Mouse (Mus musculus): ENCODE measurements around the gene Fmod. TPM values are rescaled to one million over a fixed set of nuclear protein-coding genes. Genes with fewer than 3 reads are reported as not detected.
A peak's percentile ranks its signal among the peaks of the same experiment; 100 is the strongest.

The Fmod gene
- polyA plus RNA-seq, 1 experiment from 2014 or later = 10.0 TPM

DNA sequence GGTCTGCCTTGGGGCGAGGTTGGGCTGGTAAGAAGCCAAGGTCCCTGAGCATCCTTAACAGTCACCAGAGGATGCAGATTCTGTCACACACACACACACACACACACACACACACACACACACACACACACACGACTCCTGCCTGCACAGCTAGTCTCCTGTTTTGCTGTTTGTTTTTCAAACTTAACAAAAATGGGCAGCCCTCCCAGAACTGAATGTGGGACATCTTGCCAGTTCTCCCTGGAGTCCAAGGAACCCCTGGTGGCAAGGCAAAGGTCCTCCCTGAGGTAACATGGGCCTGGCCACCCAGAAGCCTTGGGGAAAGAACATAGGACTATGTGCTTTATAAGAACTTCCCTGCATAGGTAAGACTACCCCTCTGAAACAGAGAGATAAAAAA lies 4.8 kb downstream of the Fmod start:
- no peaks in the 10 kb centered on the region for H3K9me3 ChIP-seq (ENCODE audit: low read length)
- peaks cover under 1% of the 10 kb centered on the region; the same call in 1 of the 2 replicates for H3K4me1 ChIP-seq (ENCODE audit: insufficient read depth, low read depth, low read length)
- no peaks in the 10 kb centered on the region for H3K27me3 ChIP-seq (replicated peaks; ENCODE audit: insufficient read depth, low read length)
- WGBS = 55% methylated on average over 2 of the region's 2 CpGs
- H3K4me2 ChIP-seq (replicated peaks; ENCODE audit: low read depth, low read length) = no peak overlapping the region
- no peak overlapping the region for H3K4me3 ChIP-seq (ENCODE audit: low read depth, low read length)
- H3K36me3 ChIP-seq (ENCODE audit: insufficient read depth, low read length) = no peaks in the 10 kb centered on the region
- no peak overlapping the region for H3K9ac ChIP-seq (replicated peaks; ENCODE audit: low read depth)
- ATAC-seq (0 out of 2 replicates have a peak, but pooled peaks have one; percentile 16), DNase-seq (ENCODE audit: low spot score) (peak; percentile 52)
- TF ChIP-seq EP300 (IDR thresholded peaks at IDR 0.05) = no peak
- peak; percentile 32; the same call in 1 of the 2 replicates for TF ChIP-seq CTCF (IDR thresholded peaks at IDR 0.05)
- H3K27ac ChIP-seq (ENCODE audit: low read length) = no peak overlapping the region

- no peaks in the 10 kb centered on the region; the same call in 1 of the 2 replicates for H3K4me1 ChIP-seq (ENCODE audit: insufficient read depth, low read depth, low read length)
- H3K4me3 ChIP-seq (ENCODE audit: low read depth, low read length) = no peak overlapping the region
- no peak overlapping the region for H3K4me2 ChIP-seq (replicated peaks; ENCODE audit: low read depth, low read length)
- no peaks in the 10 kb centered on the region for H3K9me3 ChIP-seq (ENCODE audit: low read length)
- ATAC-seq (no peak), DNase-seq (ENCODE audit: low spot score) (no peak)
- H3K27ac ChIP-seq (ENCODE audit: low read length) = no peak overlapping the region
- H3K9ac ChIP-seq (replicated peaks; ENCODE audit: low read depth) = no peak overlapping the region
- H3K27me3 ChIP-seq (replicated peaks; ENCODE audit: insufficient read depth, low read length) = no peaks in the 10 kb centered on the region
- 57% methylated on average over 1 of the region's 1 CpGs for WGBS
- H3K36me3 ChIP-seq (ENCODE audit: insufficient read depth, low read length) = no peaks in the 10 kb centered on the region
- TF ChIP-seq CTCF (IDR thresholded peaks at IDR 0.05) (no peak), EP300 (IDR thresholded peaks at IDR 0.05) (no peak)
Measured at GRCm38 (mm10) chr1:134042341-134042740, 5.3 kb downstream of the Fmod start.

GRCm38 (mm10) chr1:134044805-134045204 lies 7.8 kb downstream of the Fmod start:
- H3K9me3 ChIP-seq (ENCODE audit: low read length) = no peaks in the 10 kb centered on the region
- no peak overlapping the region for H3K4me3 ChIP-seq (ENCODE audit: low read depth, low read length)
- H3K4me2 ChIP-seq (replicated peaks; ENCODE audit: low read depth, low read length) = no peak overlapping the region
- H3K27me3 ChIP-seq (replicated peaks; ENCODE audit: insufficient read depth, low read length) = no peaks in the 10 kb centered on the region
- H3K27ac ChIP-seq (ENCODE audit: low read length) = no peak overlapping the region
- no peak for ATAC-seq
- WGBS = 71% methylated on average over 6 of the region's 6 CpGs
- TF ChIP-seq CTCF (IDR thresholded peaks at IDR 0.05) = no peak
- no peak for TF ChIP-seq EP300 (IDR thresholded peaks at IDR 0.05)
- H3K9ac ChIP-seq (replicated peaks; ENCODE audit: low read depth) = no peak overlapping the region
- no peak for DNase-seq (ENCODE audit: low spot score)
- H3K4me1 ChIP-seq (ENCODE audit: insufficient read depth, low read depth, low read length) = no peaks in the 10 kb centered on the region; the same call in 1 of the 2 replicates
- H3K36me3 ChIP-seq (ENCODE audit: insufficient read depth, low read length) = no peaks in the 10 kb centered on the region

DNA sequence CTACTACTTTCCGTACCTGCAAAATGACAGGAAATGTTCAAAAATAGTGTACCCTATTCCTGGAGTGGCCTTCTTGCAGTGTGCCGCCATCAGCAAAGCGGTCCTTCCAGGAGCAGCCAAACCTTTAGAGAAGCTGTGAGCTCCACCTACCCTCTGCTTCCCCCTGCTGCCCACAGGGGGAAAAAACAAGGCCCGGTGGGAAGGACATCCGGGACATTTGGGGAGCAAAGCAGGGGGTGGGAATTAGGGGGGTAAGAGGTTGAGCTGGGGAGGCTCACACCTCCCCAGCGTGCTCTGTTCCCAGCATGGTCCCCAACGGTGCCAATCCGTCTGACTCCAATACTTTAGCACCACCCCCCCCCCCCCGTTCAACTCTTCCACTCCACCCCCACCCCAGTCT lies 8.9 kb downstream of the Fmod start:
- peak; percentile 54 for ATAC-seq
- peak; percentile 90 for DNase-seq (ENCODE audit: low spot score)
- Histone ChIP-seq H3K4me1 (ENCODE audit: insufficient read depth, low read depth, low read length) (no peaks in the 10 kb centered on the region), H3K4me3 (ENCODE audit: low read depth, low read length) (no peak overlapping the region), H3K9ac (replicated peaks; ENCODE audit: low read depth) (no peak overlapping the region), H3K27me3 (replicated peaks; ENCODE audit: insufficient read depth, low read length) (no peaks in the 10 kb centered on the region), H3K36me3 (ENCODE audit: insufficient read depth, low read length) (no peaks in the 10 kb centered on the region), H3K9me3 (ENCODE audit: low read length) (no peaks in the 10 kb centered on the region), H3K27ac (ENCODE audit: low read length) (no peak overlapping the region), H3K4me2 (replicated peaks; ENCODE audit: low read depth, low read length) (no peak overlapping the region)
- WGBS = 3% methylated on average over 9 of the region's 9 CpGs
- TF ChIP-seq EP300 (IDR thresholded peaks at IDR 0.05) = no peak
- peak; percentile 96 for TF ChIP-seq CTCF (IDR thresholded peaks at IDR 0.05)

GRCm38 (mm10) chr1:134046387-134046786 lies 9.3 kb downstream of the Fmod start:
- ATAC-seq (no peak), DNase-seq (ENCODE audit: low spot score) (no peak)
- Histone ChIP-seq H3K9ac (replicated peaks; ENCODE audit: low read depth) (no peak overlapping the region), H3K27me3 (replicated peaks; ENCODE audit: insufficient read depth, low read length) (no peaks in the 10 kb centered on the region), H3K9me3 (ENCODE audit: low read length) (no peaks in the 10 kb centered on the region), H3K4me2 (replicated peaks; ENCODE audit: low read depth, low read length) (no peak overlapping the region), H3K4me1 (ENCODE audit: insufficient read depth, low read depth, low read length) (no peaks in the 10 kb centered on the region), H3K36me3 (ENCODE audit: insufficient read depth, low read length) (no peaks in the 10 kb centered on the region), H3K4me3 (ENCODE audit: low read depth, low read length) (no peak overlapping the region), H3K27ac (ENCODE audit: low read length) (no peak overlapping the region)
- TF ChIP-seq EP300 (IDR thresholded peaks at IDR 0.05) (no peak), CTCF (IDR thresholded peaks at IDR 0.05) (no peak)
- WGBS = 39% methylated on average over 22 of the region's 23 CpGs

DNA sequence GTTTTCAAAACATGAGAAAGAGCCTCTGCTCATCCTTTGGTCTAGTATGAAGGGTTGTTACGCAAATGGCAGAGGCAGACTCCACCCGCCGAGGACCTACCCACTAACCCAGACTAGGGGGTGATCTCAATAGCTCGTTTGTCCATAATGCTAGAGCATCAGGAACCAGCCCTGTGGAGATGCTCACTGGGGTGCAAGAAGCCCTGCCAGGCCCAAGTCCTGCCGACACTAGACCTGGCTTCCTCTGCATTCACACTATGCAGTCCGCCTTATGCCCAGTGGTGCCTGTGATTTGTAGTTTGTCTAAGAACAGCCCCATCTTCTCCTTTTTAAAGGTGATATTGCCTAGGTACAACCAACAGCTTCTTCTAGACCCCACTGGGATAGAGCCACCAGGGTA lies 10.4 kb downstream of the Fmod start:
- no peak overlapping the region for H3K27ac ChIP-seq (ENCODE audit: low read length)

GRCm38 (mm10) chr1:134048759-134049158 lies 11.7 kb downstream of the Fmod start:
- H3K9me3 ChIP-seq (ENCODE audit: low read length) = no peaks in the 10 kb centered on the region
- no peak overlapping the region for H3K27ac ChIP-seq (ENCODE audit: low read length)
- ATAC-seq = peak; percentile 83
- peak; percentile 94 for DNase-seq (ENCODE audit: low spot score)
- TF ChIP-seq EP300 (IDR thresholded peaks at IDR 0.05) = no peak
- peak; percentile 98 for TF ChIP-seq CTCF (IDR thresholded peaks at IDR 0.05)
- H3K4me3 ChIP-seq (ENCODE audit: low read depth, low read length) = no peak overlapping the region
- no peaks in the 10 kb centered on the region for H3K36me3 ChIP-seq (ENCODE audit: insufficient read depth, low read length)
- H3K27me3 ChIP-seq (replicated peaks; ENCODE audit: insufficient read depth, low read length) = no peaks in the 10 kb centered on the region
- WGBS = 2% methylated on average over 5 of the region's 5 CpGs
- no peak overlapping the region for H3K4me2 ChIP-seq (replicated peaks; ENCODE audit: low read depth, low read length)
- no peaks in the 10 kb centered on the region for H3K4me1 ChIP-seq (ENCODE audit: insufficient read depth, low read depth, low read length)
- H3K9ac ChIP-seq (replicated peaks; ENCODE audit: low read depth) = no peak overlapping the region

More for the DNA sequence above, 10.4 kb downstream of the Fmod start:
- Histone ChIP-seq H3K4me1 (ENCODE audit: insufficient read depth, low read depth, low read length) (no peaks in the 10 kb centered on the region), H3K27me3 (replicated peaks; ENCODE audit: insufficient read depth, low read length) (no peaks in the 10 kb centered on the region), H3K4me3 (ENCODE audit: low read depth, low read length) (no peak overlapping the region), H3K9me3 (ENCODE audit: low read length) (no peaks in the 10 kb centered on the region), H3K9ac (replicated peaks; ENCODE audit: low read depth) (no peak overlapping the region), H3K36me3 (ENCODE audit: insufficient read depth, low read length) (no peaks in the 10 kb centered on the region), H3K4me2 (replicated peaks; ENCODE audit: low read depth, low read length) (no peak overlapping the region)
- WGBS = 88% methylated on average over 6 of the region's 6 CpGs
- ATAC-seq (no peak), DNase-seq (ENCODE audit: low spot score) (no peak)
- TF ChIP-seq EP300 (IDR thresholded peaks at IDR 0.05) (no peak), CTCF (IDR thresholded peaks at IDR 0.05) (no peak)
